Mouse (Mus musculus) lung, postnatal 14 days (tissue): ENCODE results near the gene Akr1b3.

ENCODE experiments used
- DNase-seq: peaks from one replicate; pipeline ENCODE4 v3.0.0; 2021

Akr1b3 gene

DNA sequence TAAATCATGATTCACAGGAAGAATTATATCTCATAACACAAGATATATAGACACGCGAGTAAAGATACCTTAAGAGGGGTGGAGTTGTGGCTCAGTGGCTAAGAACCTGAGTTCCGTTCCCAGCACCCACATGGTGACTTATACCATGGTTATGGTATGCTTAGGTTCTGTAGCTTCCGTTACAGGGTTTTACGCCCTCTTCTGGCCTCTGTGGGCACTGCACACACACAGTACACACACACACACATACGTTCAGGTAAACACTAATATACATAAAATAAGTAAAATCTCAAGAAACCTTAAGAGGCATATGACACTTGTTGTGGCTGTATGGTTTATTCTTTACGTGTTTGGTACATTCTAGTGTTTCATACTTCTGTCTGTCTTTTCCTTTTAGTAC lies 4.8 kb upstream of the Akr1b3 start:
- no peak for DNase-seq

DNA sequence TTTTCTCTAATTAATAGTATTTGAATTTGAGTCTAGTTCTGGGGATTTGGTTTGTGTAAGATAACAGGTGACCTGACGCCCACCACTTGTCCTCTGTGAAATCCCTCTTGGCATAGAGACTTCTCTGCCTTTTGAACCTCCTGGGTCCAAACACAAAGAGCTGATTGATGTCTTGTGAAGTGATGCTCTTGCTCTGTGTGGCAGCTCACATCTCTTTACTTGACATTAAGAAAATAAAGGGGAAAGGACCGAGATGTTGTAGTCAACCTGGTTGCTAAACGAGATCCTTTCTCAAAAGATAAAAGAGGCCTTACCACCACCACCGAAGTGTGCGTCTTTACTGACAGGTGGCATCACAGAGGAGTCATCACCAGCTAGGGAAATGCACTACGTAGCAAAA lies 1.4 kb upstream of the Akr1b3 start:
- no peak for DNase-seq

DNA sequence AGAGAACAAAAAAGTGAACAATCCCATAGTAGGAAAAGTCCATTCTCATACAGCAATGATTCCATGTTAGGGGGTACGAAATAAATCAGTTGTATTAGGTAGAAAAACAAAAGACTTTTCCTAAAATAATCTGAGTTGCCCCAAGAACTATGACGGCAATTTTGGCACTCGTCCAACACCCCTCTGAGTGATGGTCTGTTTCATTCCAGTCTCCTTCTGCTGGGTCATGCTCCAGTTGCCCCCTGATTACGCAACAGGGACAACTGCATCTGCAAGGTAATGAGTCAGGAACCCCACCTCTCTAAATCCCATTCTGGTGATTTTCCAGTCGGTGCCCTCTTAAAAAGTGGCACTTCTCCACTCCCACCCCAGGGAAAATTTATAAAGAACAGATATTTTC lies 894 bp upstream of the Akr1b3 start:
- peak; percentile 44 for DNase-seq

DNA sequence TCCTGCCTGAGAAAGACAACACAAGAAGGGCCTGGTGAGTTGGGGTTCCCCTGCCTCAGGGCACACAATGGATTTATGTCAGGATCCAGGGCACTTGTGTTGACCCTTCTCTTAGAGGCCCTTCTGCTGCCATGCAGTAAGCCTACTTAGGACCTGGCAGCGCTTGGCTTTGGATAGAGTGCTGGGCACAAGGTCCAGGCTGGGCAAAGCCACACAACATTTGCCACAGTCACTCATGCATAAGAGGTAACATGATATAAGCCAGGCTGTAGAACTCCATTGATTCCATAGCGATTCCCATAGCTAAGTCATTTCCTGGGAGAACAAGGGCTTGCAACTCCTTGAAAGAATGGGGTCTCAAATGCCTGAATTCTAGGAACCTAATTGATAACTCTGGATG lies 3.4 kb downstream of the Akr1b3 start:
- no peak for DNase-seq

DNA sequence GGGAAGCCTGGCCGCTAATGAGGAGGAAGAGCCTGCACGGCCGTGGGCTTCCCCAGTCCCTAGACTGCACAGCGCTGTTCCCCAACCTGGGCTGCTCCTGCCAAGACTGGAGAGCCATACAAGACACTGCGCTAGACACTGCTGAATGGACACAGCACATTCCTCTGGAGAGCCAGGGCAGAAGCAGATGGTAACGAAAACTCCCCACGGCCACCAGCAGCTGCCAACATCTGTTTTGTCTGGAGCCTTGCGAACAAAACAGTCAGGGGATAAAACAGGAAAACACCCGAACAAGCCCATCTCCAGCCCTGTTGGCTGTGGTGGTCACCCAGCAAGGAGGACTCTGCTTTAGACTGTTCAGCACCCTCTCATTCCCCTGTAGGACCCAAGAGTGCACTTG lies 3.9 kb downstream of the Akr1b3 start:
- peak; percentile 23 for DNase-seq

DNA sequence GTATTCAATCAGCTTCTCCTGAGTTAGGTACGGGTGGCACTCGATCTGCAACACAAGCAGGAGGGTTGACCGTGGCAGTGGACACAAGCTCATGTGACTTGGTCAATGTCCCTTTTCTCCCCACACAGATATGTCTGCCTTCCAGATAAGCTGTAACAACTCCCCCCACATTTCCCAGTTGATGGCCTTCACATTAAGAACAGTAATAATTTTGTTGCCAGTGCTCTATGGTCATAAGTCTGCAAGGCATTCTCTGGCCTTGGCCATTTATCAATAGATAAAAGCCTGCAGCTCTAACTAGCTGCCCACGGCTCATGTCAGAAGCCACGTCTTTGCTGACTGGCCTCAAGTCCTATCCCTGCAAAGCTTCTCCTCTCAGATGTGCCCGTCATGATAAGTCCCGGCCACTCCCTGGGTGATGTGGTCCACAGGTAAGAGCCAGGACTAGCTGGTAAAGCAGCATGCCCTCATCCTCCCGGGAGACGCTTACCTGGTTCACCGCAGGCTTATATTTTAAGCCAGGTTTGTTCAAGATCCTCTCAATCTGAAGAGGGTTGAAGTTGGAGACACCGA lies 7.2 kb downstream of the Akr1b3 start:
- DNase-seq = no peak

DNA sequence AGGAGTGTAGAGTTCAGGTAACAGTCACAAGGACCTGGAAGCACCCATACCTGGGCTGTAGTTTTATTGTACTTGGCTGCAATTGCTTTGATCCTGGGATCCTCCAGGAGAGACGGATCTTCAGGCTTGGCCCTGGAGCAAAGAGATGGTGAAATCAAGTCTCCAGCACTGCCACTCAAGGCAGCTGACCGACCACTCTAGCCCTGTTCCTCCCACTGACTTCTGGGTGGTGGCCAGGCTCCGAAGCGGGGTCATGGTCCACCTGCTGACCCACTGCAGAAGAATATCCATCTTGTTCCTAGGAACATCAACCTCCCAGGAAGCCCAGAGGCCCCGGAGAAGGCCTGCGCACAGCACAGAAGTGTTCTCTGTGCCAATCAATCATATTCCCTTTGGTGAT lies 7.8 kb downstream of the Akr1b3 start:
- DNase-seq = peak; percentile 22

DNA sequence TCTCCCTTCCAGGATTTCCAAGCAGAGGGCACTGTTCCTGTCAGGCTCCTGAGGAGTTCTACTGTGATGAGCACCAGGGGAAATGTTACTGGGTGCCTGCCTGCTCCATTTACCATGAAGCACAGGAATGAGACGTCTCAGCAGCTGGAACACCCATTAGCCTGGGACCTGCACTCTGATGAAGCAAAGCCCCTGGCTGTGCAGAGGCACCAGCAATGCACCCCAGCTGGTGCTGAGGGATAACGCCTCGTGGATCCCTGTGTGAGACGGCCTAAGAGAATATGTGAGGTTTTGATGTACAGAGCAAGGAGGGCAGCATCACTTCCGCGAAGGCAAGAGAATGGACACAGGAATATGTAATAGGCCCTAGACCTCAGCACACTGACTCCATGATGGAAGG lies 10.5 kb downstream of the Akr1b3 start:
- no peak for DNase-seq

DNA sequence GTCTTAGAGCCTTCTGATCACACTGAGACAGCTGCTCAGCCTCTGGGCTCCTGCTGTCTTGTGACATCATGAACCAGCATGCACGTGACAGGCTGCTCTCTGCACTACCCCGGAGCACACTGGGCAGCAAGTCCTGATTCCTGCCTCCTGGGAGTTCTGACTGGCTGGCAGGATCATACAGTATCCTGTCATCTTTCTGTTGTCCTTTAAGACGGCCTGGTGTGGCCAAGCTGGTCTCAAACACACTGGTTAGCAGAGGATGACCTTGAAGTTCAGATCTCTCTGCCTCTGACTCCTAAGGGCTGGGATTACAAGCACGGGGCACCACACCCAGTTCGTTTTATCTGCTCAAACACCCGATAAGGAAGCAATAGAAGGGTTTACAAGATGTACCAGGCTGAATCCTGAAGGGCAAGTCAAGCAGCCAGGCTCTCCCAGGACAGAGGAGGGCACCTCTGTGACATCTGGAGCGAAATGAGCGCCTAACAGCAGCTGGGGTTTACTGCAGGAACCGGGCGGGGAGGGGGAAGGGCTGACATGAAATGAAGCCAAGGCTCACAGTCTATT lies 12.5 kb downstream of the Akr1b3 start:
- peak; percentile 33 for DNase-seq

DNA sequence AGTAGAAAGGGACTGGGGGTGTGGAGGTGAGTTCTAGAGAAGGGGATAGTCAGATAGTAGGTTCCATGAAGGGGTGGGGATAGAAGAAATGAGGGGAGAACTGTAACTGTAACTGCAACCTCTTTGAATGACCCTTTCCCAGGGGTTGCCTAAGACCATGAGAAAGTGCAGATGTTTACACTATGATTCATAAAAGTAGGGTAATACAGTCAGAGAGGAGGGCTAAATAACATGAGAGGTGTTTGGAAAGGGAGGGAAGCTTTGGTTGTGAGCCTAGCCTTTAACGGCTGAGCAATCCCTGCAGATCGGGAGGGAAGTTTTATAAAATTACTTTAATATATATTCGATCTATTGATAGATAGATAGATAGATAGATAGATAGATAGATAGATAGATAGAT lies 20.2 kb downstream of the Akr1b3 start:
- no peak for DNase-seq

DNA sequence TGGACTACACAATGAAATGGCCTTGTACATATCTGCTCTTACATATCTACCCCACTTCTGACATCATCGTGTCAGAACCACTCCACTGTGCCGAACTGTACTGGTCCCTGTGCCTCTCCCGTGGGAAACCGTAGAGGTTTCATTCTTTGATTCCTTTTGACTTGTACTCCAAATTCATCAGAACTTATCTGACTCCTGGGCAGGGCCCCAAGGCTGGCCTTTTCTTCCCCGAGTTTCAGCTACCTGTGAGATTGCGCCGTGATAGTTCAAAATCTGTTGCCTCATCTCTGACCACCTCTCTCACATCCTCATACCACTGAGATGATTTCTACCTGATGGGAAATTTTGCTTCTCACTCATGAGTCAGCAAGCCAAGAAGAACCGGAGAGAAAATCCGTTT lies 21.8 kb downstream of the Akr1b3 start:
- DNase-seq = no peak

DNA sequence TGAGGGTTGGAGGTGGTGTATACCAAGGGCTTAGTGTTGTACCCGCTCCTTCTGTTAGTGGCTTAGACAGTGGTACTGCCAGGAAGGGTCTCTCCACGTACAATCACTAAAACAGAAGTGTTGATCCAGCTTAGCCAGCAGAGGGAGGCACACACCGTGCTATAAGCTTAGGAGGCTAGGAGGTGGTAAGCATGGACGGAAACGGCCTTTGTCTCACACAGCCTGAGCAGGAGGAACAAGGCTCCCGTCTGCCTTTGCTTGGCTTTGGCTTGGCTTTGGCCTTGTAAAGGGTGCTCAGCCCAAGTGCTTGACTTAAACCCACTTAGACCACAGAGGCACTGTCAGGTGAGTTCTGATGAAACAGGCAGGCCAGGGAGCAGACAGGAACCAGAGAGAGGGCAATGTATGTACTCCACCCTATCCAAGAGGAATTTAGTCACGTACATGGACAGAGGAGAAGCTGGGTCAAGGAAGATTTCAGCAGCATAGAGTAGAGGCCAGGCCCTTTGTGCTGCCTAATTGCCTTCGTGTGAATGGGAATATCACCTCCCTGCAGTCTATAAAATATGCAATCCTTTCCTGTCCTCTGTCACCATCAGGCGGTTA lies 24.3 kb downstream of the Akr1b3 start:
- peak; percentile 81 for DNase-seq

DNA sequence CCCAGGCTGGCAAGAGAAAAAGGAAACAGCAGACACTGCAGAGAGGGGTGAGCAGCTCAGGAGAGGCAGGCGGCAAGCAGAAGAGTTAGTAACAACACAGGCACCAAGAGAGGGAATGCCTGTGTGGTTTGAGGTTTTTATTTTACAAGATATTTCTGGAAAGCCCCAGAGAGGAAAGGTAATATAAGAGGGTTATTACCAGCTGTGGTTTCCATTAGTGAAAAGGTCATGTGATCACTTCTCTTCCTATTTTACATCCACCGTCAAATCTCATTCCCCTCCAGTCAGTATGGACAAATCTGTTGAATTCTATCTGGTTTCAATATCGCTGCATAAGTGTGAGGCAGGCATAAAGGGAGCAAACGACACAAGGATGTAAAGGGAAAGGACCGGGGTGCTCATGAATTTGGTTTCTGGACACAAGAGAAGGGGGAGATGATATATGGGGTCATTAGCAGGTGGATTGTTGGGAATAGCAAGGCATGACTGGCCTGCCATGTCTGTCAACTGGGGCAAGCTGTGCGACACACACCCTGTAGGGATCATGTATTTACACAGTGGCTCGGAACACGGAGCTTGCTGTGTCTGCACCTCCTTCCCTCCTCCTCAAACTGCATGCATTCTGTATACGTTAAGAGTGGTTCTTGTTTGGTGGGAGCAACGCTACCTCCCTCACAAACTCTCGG lies 24.9 kb downstream of the Akr1b3 start:
- no peak for DNase-seq

DNA sequence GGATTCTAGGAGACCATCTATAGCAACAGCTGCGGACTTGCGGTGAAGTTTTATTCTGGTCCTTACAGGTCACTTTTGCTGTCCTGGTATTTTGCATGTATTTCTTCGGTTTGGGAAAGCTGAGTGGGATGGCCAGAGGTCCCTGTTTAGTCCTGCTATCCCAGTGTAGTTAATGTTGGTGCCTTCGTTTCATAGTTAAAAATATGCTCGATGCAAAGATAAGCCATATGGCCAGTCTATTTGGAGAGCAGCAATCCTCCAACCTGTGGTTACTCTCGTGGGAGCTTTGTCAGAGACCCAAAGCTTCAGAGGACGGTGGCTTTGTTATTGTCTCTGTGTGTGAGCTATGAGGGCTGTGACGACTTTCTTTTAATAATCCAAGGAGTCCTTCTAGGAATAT lies 26.6 kb downstream of the Akr1b3 start:
- no peak for DNase-seq

DNA sequence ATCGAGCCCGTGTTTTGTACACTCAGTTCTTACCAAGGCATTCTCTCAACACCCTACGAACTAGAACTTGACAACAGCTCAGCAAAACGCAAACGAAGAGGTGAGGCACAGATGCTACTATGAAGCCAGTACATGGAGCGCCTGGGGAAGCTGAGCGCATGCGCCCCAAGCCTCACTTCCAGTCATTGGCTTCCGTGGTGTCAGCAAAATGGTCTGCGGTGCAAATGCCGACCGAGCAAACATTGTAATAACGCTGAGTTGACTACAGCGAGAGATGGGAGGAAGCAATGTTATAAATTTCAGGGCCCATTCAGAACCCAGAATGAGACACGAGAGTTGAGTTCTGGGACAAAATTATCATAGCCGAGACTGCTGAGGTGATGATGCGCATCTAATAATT lies 27.2 kb downstream of the Akr1b3 start:
- DNase-seq = no peak

DNA sequence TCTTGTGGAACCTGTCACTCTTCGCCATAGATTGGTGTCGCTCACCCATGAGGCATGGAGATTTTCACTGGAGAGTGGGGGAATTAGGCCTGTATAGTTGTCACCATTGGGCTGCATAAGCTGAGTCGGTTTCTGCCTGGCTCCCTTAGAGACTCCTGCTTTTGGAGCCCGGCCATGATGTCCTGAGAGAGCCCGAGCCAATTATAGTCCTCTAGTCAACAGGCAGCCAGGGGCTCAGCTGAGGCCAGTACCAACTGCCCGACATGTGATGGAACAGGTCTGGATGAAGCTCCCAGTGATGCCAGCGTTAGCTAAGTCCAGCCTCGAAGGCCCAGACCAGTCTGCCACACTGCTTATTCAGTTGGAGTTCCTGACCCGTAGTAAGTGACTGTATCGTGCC lies 29.2 kb downstream of the Akr1b3 start:
- no peak for DNase-seq

DNA sequence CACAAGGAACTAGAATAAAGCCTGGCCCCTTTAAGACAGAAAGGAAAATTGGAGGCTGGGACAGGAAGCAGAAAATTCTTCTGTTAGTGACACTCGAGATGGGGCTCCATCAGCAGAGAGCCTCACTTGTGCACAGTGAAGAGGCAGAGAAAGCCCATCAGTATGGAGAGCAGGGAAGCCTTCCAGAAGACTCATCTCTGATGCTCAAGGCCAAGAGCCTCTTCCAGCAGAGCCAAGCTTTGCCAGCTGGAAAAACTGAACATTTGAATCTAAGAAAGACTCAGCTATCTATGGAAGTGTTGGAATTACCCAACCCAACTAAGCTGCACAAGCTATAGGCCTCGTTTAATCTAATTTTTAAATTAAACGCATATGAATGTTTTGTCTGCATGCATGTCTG lies 30.4 kb downstream of the Akr1b3 start:
- DNase-seq = no peak

DNA sequence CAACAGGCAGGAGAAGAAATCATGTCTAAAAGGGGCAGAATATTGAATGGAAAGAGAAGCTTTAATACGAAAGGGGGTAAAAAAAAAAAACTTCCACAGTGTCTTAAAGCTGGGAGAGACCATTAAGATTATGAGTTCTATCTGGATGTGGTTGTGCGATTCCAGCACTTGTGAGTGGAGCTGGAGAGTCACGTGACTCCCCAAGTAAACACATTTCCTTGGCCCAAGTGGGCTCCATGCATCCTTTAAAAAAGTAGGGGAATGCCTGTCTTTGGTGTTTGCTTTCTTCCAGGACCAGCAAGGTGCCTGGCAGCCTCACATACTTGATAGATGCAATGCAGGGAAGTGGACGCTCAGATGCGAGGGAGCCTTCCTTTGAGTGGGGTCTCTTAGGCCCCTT lies 38.9 kb downstream of the Akr1b3 start:
- no peak for DNase-seq

DNA sequence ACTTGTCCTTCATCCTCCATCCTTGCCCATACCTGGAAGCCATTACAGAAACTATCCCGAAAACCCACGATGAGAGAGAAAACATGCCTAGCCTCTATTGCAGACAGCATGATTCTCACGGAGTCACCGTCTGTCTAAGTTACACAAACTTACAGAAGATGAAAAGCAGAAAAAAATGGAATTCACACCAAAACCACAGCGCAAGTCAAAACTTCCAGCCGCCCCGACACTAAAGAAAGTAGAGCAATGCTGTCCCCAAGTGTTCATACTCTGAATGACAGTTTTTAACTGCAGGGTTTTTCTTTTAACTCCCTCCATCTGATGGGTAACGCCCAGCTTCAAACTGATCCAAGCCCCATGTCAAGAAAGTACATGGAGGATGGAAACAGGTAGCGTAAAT lies 39.6 kb downstream of the Akr1b3 start:
- peak; percentile 74 for DNase-seq

DNA sequence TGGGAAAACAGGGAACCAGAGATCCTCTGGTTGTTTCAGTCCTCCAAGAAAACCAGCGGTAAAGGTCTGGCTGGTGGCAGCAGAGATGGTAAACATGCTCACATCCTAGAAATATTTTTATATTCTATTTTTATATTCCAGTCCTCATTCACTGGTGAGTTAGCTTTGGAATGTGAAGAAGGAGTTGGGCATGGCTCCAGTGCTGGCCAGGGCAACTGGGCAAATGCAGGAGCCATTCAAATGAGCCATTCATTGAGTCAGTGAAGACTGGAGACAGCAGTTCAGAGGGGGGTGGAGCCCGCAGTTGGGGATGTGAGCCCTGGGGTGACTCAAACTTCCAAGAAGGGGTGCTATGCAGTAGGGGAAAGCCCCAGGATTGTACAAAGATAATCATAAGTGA lies 42.9 kb downstream of the Akr1b3 start:
- peak; percentile 7 for DNase-seq

DNA sequence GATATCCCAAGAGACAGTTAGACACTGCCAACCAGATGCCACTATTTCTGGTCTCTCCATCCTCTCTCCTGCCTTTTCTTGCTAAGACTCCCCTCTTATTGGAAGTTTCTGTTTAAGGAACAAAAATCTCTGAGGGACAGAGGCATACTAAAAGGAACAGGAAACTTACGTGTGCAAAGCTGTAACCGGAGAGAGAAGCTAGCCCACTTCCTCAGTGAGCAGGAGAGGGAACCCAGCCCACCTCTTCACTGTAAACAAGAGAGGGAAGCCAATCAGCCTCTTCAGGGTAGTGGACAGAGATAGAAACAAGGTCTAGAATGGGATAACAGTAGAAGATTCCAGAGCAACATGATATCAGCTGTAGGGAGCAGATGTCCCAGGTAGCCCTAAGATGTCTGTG lies 44.2 kb downstream of the Akr1b3 start:
- DNase-seq = no peak

DNA sequence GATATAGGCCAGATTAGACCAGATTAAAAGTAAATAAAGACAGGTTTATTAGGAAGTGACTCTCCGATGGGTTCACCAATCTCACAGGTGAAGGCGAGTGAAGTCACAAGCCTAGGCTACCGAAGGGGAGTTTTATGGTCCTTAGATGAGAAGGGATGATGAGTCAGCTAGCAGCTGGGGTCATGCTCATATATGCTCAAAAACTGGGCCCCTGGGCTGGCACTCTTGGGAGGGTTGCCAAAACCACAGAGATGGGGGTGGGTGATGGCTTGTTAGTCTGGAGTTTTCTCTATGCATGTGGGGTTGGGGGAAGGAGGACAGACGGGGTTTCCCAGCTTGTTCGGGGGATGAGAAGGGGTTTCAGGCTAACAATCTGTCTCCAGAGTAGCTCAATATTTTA lies 44.8 kb downstream of the Akr1b3 start:
- no peak for DNase-seq

DNA sequence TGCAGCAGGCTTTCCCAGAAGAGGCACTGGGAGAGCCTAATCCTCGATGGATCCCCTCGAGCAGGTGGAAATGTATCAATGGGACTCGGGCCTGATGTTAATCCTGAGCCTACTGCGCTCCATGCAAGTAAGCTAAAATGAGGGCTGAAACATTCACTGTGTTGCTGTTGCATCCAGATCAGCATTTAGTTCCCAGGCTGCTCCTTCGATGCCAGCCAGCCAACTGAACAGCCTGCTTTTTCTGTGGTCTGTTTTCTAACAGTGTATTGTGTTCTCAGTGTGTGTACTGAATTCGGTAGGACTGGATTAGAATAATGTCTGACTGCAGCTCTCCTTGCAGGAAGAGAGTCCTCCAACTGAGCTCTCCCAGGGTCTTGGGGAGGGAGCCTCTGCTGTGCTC lies 46.6 kb downstream of the Akr1b3 start:
- no peak for DNase-seq

DNA sequence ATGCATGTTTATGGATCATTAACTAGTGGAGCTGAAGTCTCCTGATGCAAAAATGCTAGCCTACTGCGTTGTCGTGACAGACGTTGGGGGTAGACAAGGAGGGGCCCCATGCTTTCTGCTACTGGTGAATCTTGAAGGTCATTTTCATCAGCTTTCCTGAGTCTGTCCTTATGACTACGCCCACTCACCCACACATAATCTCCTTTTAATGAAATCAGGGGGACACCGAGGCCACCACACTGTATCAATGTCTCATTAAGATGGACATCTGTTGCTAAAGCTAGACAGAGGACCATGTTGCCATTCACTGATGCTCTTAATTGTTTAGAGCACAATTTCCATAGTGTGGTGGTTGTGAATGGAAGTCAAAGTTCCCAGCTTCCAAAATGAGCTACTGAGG lies 58.7 kb downstream of the Akr1b3 start:
- no peak for DNase-seq
